Mouse (Mus musculus): ENCODE data around the gene Esrrb.

DNA sequence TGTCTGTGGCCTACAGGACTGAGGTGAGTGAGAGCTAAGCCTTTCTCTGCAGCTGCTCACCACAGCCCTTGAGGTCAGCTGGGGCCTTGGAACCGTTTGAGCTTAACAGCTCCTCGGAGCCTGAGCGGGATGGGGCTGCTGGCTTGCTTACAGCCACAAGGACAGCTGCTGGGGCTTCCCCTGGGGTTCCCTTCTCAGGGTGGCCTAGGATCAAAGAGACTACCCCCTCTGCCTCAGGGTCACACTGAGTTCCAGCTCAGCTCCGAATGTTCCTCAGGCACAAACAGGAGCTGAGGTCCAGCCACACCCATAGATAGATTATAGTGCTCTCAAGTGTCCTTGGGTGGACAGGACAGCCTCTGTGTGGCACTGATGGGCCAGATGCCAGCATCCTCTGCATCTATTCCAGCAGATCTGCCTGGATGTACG, 122.5 kb downstream of the Esrrb start:
- TF ChIP-seq POLR2A (IDR thresholded peaks at IDR 0.05; ENCODE audit: insufficient read depth, low read length): no peak
- no peak for TF ChIP-seq CTCF (IDR thresholded peaks at IDR 0.05; ENCODE audit: low read depth, low read length)
- peak; percentile 56; the same call in 1 of the 2 replicates for TF ChIP-seq EP300 (IDR thresholded peaks at IDR 0.05; ENCODE audit: insufficient read depth, low read depth, low read length)

All from ES-Bruce4 (cell line).